In the genomic region with DNA sequence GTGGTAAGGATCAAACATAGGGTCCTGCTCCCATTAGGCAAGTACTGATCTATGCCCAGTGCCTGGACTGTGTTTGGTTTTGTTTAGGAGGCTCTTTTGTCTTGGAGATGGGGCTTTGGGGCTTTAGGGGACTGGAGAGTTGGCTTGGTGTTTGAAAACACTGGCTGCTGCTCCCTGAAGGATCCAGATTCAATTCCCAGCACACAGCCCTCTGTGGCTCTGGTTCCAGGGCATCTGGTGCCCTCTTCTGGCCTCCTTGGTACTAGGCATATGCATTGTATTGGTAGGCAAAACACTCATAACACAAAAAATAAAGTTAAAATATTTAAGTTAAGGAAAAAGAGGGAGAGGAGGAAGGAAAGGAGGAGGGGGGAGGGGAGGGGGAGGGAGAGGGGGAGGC, we compare ENCODE assay signal across 12 mouse cellular contexts. TPM values are rescaled to one million over a fixed set of nuclear protein-coding genes. Genes with fewer than 3 reads are reported as not detected.
DNase-seq lines count a peak whose midpoint lies in the region; ATAC-seq and TF ChIP-seq lines count a peak whose summit lies in the region.
"Had no signal": no experiment of that assay in that cellular context is flagged by ENCODE, and none has a peak within 500 bp of the region (broad histone marks: within the 10 kb centered on the region; RNA-seq: fewer than 3 reads in every experiment).

No protein-coding gene starts in this region.

- DNase-seq in CD4-positive, CD25-positive, alpha-beta regulatory T cell, adult 2 months (ENCODE audit: low read depth, low spot score), result peak; percentile 31
- no peak for DNase-seq in layer of hippocampus, adult 2 months (ENCODE audit: low spot score in 2 of 2)
- no peak for DNase-seq in layer of hippocampus, adult 9-11 months
- DNase-seq in ES-E14 (ENCODE audit: low read depth, low spot score), result peak; percentile 39
- DNase-seq in kidney, postnatal 14 days, result peak; percentile 14
- no peak for DNase-seq in yolk sac, embryonic 10.5 days (ENCODE audit: low spot score)
- no peak for DNase-seq in left cerebral cortex, adult 2 months (ENCODE audit: extremely low spot score in 1 of 2, low spot score in 2 of 2)

- no peaks in the 10 kb centered on the region; a peak in 1 of 4 replicates for H3K4me1 ChIP-seq in ES-E14 (ENCODE audit: control insufficient read depth in 2 of 2, insufficient read depth in 2 of 2, low read length in 2 of 2, poor library complexity in 1 of 2)
- H3K4me1 ChIP-seq: heart, embryonic 10.5 days; midbrain, embryonic 12.5 days had no signal

- no peak for ATAC-seq in CD4-positive, CD25-positive, alpha-beta regulatory T cell, adult 4 months
- ATAC-seq: forebrain, embryonic 16.5 days; inflammation-experienced regulatory T-cells, adult 6 months had no signal

- in situ Hi-C loops in ES-E14 (cut with MboI; ENCODE audit: low sequenced_read_pairs in 2 of 2, unreplicated experiment in 2 of 2), result loop anchor here (10.0 to 25.0 kb wide), 2 partner anchors 170 to 172 kb away; partner anchors contain the start of gene Dll4 (in 1 of the 2)

- no peak overlapping the region for H3K9ac ChIP-seq in ES-E14 (ENCODE audit: insufficient read depth, low read depth, low read length, poor library complexity, severe bottlenecking)
- H3K9ac ChIP-seq: midbrain, embryonic 12.5 days had no signal

- H3K4me3 ChIP-seq in layer of hippocampus, adult 2 months, result no peak overlapping the region
- H3K4me3 ChIP-seq in ES-E14 (ENCODE audit: insufficient read depth in 1 of 2, low read depth in 1 of 2, low read length in 2 of 2, poor library complexity in 1 of 2, severe bottlenecking in 1 of 2), result 0 out of 4 replicates have a peak overlapping the region, but pooled peaks of 1 of the 2 experiments have one; percentile 14
- no peak overlapping the region for H3K4me3 ChIP-seq in left cerebral cortex, adult 2 months
- H3K4me3 ChIP-seq: heart, embryonic 10.5 days; midbrain, embryonic 12.5 days had no signal

- no peaks in the 10 kb centered on the region for H3K9me3 ChIP-seq in ES-E14 (ENCODE audit: control insufficient read depth, insufficient read depth, low read depth, low read length)
- H3K9me3 ChIP-seq: heart, embryonic 10.5 days; midbrain, embryonic 12.5 days had no signal

- H3K36me3 ChIP-seq in ES-E14 (ENCODE audit: control insufficient read depth, insufficient read depth, low read length, poor library complexity, severe bottlenecking), result no peaks in the 10 kb centered on the region
- H3K36me3 ChIP-seq: heart, embryonic 10.5 days; midbrain, embryonic 12.5 days had no signal

- no peak overlapping the region for H3K27ac ChIP-seq in layer of hippocampus, adult 2 months
- no peak overlapping the region for H3K27ac ChIP-seq in ES-E14 (ENCODE audit: insufficient read depth, low read depth, low read length, poor library complexity, severe bottlenecking)
- no peak overlapping the region for H3K27ac ChIP-seq in left cerebral cortex, adult 2 months
- H3K27ac ChIP-seq: heart, embryonic 10.5 days; midbrain, embryonic 12.5 days had no signal

- intact Hi-C loops in left cerebral cortex, adult 2 months (cut with DNase I), result no loop called here

- TF ChIP-seq CTCF in layer of hippocampus, adult 2 months (conservative IDR thresholded peaks at IDR 0.05), result peak; percentile 27
- TF ChIP-seq CTCF in left cerebral cortex, adult 2 months (IDR thresholded peaks at IDR 0.05), result no peak; the same call in 1 of the 2 replicates

TF ChIP-seq in ES-E14, 5 proteins besides CTCF, POLR2A, EP300 and RAD21:
- TF ChIP-seq ZC3H11A (IDR thresholded peaks at IDR 0.05; ENCODE audit: borderline replicate concordance, low read depth, low read length) (peak; percentile 75; the same call in 1 of the 2 replicates), CHD2 (IDR thresholded peaks at IDR 0.05; ENCODE audit: low read depth, low read length) (no peak), MAFK (IDR thresholded peaks at IDR 0.05; ENCODE audit: insufficient read depth, low read depth, low read length) (no peak), ZNF384 (IDR thresholded peaks at IDR 0.05; ENCODE audit: low read depth, low read length) (0 out of 2 replicates have a peak, but pooled peaks have one; percentile 35), HCFC1 (IDR thresholded peaks at IDR 0.05; ENCODE audit: borderline replicate concordance, insufficient read depth, low read length) (no peak)

RNA-seq across cellular contexts. Expression of gene Ino80, which starts 29.6 kb away (rescaled TPM):
- polyA plus RNA-seq in CD4-positive, CD25-positive, alpha-beta regulatory T cell, adult 4 months (2017; shearing (Covaris generic)), result 1 to 10 TPM; 8.0 to 9.3 TPM
- total RNA-seq in layer of hippocampus, adult 2 months (2021), result 10 to 100 TPM; 21.0 to 21.6 TPM
- 38.8 and 39.2 TPM in 2 replicates for total RNA-seq in ES-E14 (2012; rRNA removed)
- 10 to 100 TPM; 22.0 to 22.6 TPM for total RNA-seq in left cerebral cortex, adult 2 months (2021)

RNA-seq across cellular contexts. Expression of gene Exd1, which starts 40.3 kb away (rescaled TPM):
- polyA plus RNA-seq in CD4-positive, CD25-positive, alpha-beta regulatory T cell, adult 4 months (2017; shearing (Covaris generic)), result under 1 TPM in 1 of 2 experiments, not detected in 1; 0.16 TPM
- 1 to 10 TPM in 1 of 2 experiments, under 1 TPM in 1; 0.49 to 1.3 TPM for total RNA-seq in layer of hippocampus, adult 2 months (2021)
- total RNA-seq in ES-E14 (2012; rRNA removed), result 1.1 and 2.0 TPM in 2 replicates
- under 1 TPM; 0.50 to 0.61 TPM for total RNA-seq in left cerebral cortex, adult 2 months (2021)

RNA-seq across cellular contexts. Expression of gene Chp1, which starts 40.4 kb away (rescaled TPM):
- 10 to 100 TPM; 75.5 to 85.2 TPM for polyA plus RNA-seq in CD4-positive, CD25-positive, alpha-beta regulatory T cell, adult 4 months (2017; shearing (Covaris generic))
- total RNA-seq in layer of hippocampus, adult 2 months (2021), result 100 to 1,000 TPM; 155 to 157 TPM
- 21.5 and 29.7 TPM in 2 replicates for total RNA-seq in ES-E14 (2012; rRNA removed)
- total RNA-seq in left cerebral cortex, adult 2 months (2021), result 100 to 1,000 TPM; 173 to 174 TPM

Comparison
In these comparisons a context has a peak if more than half of its experiments do, and no peak if none do; other contexts are left out.
1. DNase-seq: peak in CD4-positive, CD25-positive, alpha-beta regulatory T cell, adult 2 months (single experiment), ES-E14 (single experiment) and kidney, postnatal 14 days (single experiment); none in layer of hippocampus, adult 2 months (0 of 2), layer of hippocampus, adult 9-11 months (single experiment), yolk sac, embryonic 10.5 days (single experiment) and left cerebral cortex, adult 2 months (0 of 2).